Mouse (Mus musculus) yolk sac, embryonic 10.5 days (tissue): Measurements from ENCODE around the gene Atp1a2.

Experiments
- DNase-seq: peaks from one replicate; pipeline ENCODE4 v3.0.0-alpha.2; 2017; ENCODE audit warnings: low spot score

The Atp1a2 gene

GRCm38 (mm10) chr1:172305153-172305552, 7.3 kb upstream of the Atp1a2 start:
- DNase-seq = no peak

DNA sequence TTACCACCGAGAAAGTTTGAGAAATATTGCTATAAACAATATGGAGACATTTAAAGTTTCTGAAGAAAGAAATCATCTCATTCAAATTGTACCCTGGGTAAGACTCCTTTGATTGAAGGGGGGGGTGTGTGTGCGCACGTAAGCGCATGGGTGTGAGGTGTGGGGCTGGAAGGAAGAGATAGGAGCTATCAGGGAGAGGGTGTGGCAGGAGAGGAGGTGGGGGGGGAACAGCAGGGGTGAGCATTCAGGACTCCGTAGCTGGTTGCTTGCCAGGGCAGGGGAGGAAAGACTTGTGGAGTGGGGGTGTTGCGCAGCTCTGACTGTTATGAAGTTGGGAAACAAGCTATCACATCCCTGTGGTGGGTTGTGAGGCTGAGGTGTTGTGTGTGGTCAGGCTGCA, 6.6 kb upstream of the Atp1a2 start:
- no peak for DNase-seq

- DNase-seq = no peak
Measured at GRCm38 (mm10) chr1:172302851-172303250, 5.0 kb upstream of the Atp1a2 start.

DNA sequence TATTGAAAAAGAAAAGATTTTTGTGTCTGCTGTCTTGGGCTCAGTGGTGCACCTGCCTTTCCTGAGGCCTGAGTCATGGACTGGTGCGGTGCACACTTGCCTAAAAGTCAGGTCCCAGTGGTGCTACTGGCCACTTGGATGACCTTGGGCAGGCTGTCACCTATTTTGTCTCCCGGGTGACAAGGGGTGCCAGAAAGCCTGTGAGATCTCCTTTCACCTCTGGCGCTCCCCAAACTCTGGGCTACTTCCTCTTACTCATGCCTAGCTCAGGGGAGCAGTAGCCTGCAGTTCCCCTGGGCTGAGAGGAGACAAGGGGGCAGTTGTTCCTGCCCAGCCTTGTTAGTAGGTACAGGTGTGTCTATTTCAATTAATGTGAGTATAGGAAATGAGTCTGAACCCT, 4.4 kb upstream of the Atp1a2 start:
- DNase-seq = no peak

- DNase-seq = no peak
Measured at GRCm38 (mm10) chr1:172301180-172301579, 3.3 kb upstream of the Atp1a2 start.

DNA sequence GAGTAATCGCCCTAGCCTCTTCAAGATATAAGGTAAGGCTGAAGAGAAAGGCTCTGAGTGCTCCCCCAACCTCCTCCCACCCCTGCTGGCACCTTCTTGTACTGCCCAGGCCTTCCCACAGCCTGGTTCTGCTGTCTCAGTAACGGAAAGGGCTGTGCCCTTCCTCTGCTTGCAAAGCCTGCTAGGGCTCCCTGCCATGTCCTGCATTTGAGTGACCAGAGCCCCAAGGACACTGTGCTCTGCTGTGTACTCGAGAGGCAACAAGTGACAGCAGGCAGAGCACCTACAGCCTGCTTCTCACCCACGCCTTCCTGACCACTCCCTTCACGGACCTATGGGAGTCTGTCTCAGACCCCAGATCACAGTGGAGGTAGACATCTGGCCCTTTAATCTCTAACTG, 2.4 kb upstream of the Atp1a2 start:
- DNase-seq = no peak

GRCm38 (mm10) chr1:172299528-172299927, 1.7 kb upstream of the Atp1a2 start:
- no peak for DNase-seq

- no peak for DNase-seq
Measured at GRCm38 (mm10) chr1:172296816-172297510, 901 bp downstream of the Atp1a2 start.

DNA sequence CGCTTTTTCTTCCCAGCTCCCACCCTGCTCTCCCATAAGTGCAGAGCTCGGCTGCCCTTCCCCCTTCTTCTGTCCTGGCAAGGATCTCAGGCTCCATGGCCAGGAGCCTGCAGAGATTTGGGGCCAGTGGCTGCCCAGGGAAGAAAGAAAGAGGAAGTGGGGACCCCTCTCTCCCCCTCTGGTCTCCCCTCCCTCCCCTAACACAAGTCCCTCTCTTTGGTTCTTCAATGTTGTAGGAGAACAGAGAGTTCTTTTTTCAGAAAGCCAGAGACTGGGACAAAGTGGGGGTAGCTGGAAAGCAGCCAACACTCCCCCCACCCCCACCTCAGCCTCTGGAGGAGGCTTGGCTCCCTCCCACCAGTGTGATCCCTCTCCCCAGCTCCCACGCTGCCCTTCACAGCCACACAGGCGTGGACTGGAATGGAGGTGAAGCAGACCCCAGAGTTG, 2.1 kb downstream of the Atp1a2 start:
- no peak for DNase-seq

- DNase-seq = no peak
Measured at GRCm38 (mm10) chr1:172293449-172293848, 4.4 kb downstream of the Atp1a2 start.

DNA sequence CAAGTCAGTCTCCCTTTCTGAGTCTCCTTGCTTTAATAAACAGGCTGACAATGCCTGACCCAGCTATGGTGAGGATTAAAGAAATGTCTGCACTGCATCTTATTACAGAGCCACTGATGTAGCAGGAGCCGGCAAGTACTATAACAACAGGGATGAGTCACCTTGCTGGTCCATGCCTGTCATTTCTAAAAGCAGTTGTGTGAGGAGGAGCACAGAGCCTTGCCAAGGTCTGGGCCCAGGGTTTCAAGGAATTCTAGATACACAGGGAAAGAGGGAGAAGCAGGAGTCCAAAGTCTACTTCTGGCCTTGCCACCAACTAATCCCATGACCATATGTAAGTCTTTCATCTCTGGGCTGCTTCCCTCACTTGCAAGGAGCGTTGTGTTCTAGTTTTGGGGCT, 5.0 kb downstream of the Atp1a2 start:
- no peak for DNase-seq

- no peak for DNase-seq
Measured at GRCm38 (mm10) chr1:172289617-172289946, 8.3 kb downstream of the Atp1a2 start.

- DNase-seq = no peak
Measured at GRCm38 (mm10) chr1:172288900-172289616, 8.8 kb downstream of the Atp1a2 start.

DNA sequence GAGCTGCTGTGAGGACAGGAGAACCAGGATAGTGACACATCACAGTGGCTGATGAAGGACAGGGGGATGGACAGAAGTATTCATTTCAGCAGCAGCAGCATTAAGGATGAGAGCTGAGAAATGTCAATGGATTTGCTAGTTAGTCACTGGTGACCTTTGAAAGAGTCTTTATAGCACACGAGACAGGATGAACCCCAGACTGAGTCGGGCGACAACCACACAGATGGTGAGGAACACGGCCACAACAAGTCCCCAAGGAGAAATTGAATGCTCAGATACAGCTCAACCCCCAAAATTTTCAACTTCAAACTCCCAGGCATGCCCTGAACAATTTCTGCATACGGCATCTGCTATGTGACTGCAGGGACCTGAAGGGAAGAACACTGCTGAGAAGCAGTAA, 11.1 kb downstream of the Atp1a2 start:
- DNase-seq = no peak

GRCm38 (mm10) chr1:172284221-172284620, 13.6 kb downstream of the Atp1a2 start:
- DNase-seq = no peak

DNA sequence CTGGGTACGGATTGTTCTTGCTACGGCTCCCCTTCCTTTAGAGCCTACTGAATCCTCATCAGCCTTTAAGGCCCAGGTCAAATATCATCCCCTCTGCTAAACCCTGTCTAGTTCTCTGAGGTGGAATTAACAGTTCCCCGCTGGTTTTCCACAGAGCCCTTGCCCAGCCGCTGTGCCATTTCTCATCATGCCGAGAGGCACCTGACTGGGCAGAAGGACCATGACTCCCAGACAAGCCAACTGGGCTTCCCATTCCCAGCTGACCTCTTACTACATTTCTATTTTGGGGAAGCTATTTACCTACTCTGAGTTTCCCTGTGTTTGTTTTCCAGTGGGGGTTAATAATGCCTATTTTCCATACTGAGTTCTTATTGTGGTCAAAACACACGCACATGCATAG, 14.8 kb downstream of the Atp1a2 start:
- DNase-seq = no peak

DNA sequence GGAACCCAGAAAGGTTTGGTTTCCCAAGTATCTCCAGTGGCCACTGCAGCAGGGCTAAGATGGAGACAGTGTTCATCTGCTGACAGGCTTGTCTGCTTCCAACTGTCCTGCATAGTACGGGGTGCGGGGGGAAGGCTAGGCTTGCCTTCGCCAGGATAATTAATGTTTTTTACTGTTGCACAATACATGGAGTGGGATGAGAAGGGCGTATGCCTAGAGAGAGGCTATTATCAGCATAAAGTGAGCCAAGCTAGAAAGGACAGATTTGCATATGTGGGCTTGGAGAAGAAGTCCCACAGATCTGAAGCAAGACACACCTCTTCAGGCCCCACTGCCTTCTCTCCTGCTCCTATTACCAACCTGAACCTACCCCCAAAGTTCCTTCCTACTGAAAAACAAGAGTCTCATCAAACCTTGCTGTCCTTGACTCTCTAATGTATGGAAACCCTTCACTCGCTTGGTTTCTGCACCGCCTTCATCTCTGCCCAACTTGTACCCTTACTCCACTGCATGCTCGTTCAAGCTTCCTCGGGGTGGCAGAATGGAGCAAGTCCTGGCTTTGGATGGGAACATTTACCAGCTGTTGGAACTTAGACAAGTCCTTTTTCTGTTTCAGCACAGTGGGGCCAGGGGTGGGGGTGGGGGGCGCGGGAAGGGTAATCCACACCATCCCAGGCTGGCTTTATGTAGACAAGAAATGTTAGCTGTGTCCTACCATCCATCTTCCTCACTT, 16.2 kb downstream of the Atp1a2 start:
- no peak for DNase-seq

GRCm38 (mm10) chr1:172279768-172280509, 17.9 kb downstream of the Atp1a2 start:
- DNase-seq = no peak

DNA sequence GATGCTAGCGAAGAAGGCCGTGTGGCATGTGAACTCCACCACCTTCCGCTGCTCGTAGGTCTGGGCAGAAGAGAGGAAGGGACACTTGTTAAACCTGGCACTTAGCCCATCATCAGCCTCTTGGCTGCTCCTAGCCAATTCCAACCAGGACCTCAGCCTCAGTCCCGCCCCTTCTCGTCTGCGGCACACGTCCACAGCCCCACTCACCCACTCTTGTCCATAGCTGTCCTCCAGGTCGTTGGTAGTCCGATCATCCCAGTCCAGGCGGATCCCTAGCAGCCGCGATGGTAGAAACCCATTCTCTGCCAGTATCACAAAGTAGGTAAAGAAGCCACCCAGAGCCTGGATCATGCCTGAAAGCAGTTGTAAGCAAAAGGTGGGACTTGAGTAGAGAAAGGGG, 19.5 kb downstream of the Atp1a2 start:
- no peak for DNase-seq

- no peak for DNase-seq
Measured at GRCm38 (mm10) chr1:172277172-172277571, 20.7 kb downstream of the Atp1a2 start.

- DNase-seq = no peak
Measured at GRCm38 (mm10) chr1:172274547-172274946, 23.3 kb downstream of the Atp1a2 start.

DNA sequence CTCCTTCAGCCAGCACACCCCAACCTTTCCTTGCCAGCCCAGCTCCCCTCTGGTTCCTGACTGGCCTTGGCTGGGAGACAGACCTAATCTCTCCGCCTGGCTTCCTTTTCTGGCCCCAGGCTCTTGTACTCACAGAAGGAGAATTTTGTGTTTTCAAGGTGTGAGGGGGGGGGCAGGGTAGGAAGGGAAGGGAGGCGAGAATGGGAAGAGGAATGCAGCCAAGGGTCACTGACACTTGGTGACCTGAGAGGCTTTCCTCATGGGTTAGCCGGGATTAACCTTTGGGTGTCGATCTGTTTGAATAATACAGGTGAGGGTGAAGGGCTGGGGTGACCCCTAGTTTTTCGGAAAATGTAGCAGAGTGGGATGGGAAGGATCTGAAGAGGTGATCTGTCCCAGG, 23.7 kb downstream of the Atp1a2 start:
- DNase-seq = peak; percentile 30
